Mouse (Mus musculus): ENCODE results near the gene Efcab14. TPM values are rescaled to one million over a fixed set of nuclear protein-coding genes. Genes with fewer than 3 reads are reported as not detected.

The Efcab14 gene
- polyA plus RNA-seq, 1 experiment from 2014 or later: 27.8 TPM

DNA sequence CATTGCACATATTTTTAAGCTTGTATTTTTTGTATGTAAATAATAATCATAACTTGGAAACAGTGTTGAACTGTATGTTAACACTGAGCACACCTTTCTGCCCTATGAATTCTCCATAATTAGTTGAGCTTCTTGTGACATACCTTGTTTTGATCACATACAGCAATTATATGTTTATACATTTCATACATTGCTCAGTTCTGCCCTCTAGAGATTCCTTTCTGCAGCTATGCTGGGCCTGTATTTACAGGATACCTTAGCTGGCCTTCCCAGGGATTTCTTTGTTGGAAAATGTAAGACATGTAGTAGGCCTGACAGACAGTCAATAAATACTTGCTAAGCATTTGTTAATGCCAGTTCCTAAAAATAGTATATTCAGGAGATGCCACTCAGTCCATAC is 5.1 kb downstream of the Efcab14 start:
- Histone ChIP-seq H3K27me3 (replicated peaks) (no peaks in the 10 kb centered on the region), H3K36me3 (peaks cover 36% of the 10 kb centered on the region), H3K9me3 (no peaks in the 10 kb centered on the region), H3K4me3 (no peak overlapping the region), H3K27ac (no peak overlapping the region), H3K9ac (no peak overlapping the region), H3K4me2 (replicated peaks) (no peak overlapping the region), H3K4me1 (peaks cover 17% of the 10 kb centered on the region)
- ATAC-seq (ENCODE audit: low FRiP score, low read depth): no peak

DNA sequence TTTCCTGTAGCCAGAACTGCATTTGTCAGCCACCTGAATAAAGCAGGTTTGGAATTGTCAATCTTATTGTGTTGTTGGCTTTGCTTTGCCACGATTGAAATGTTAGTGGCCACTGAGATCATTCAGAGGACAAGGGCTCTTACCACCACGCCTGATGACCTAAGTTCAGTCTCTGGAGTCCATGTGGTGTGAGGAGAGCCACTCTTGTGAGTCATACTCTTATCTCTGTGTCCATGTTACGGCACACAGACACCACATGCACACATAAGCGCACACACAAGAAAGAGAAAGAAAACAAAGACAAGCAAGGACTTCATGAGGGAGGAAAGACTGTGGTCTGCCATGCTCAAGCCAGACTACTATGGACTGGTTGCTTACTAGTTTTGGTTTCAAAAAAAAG is 5.6 kb downstream of the Efcab14 start:
- Histone ChIP-seq H3K27ac (no peak overlapping the region), H3K4me1 (peaks cover 16% of the 10 kb centered on the region), H3K9ac (no peak overlapping the region), H3K36me3 (peaks cover 38% of the 10 kb centered on the region), H3K4me2 (replicated peaks) (no peak overlapping the region), H3K9me3 (no peaks in the 10 kb centered on the region), H3K27me3 (replicated peaks) (no peaks in the 10 kb centered on the region), H3K4me3 (no peak overlapping the region)
- WGBS: 89% methylated on average over 4 of the region's 4 CpGs
- ATAC-seq (ENCODE audit: low FRiP score, low read depth): no peak

- ATAC-seq (ENCODE audit: low FRiP score, low read depth): no peak
- H3K27ac ChIP-seq: no peak overlapping the region
- 2% methylated on average over 1 of the region's 1 CpGs for WGBS
- no peaks in the 10 kb centered on the region for H3K4me1 ChIP-seq
- no peaks in the 10 kb centered on the region for H3K9me3 ChIP-seq
- no peak overlapping the region for H3K9ac ChIP-seq
- H3K4me2 ChIP-seq (replicated peaks): no peak overlapping the region
- H3K4me3 ChIP-seq: no peak overlapping the region
- H3K36me3 ChIP-seq: peaks cover 25% of the 10 kb centered on the region
- H3K27me3 ChIP-seq (replicated peaks): no peaks in the 10 kb centered on the region
Measured at GRCm38 (mm10) chr4:115748181-115748580, 10.6 kb downstream of the Efcab14 start.

DNA sequence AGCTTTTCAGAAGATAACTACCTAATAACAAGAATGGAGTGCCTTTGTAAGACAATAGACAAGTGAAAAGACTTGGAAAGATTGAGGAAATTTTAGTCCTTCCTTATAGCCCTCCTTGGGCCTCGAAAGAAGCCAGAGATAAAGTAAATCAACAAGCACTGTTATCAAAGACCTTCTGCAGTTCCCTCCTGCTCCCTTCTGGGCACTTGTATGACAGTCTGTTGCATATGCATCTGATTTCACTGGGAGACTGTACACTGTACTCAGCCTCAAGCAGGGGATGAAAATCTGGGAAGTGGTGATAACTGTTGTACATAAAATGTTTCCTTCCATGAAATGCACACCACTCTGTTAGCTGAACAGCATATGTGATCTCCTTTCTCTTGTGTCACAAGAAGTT is 11.8 kb downstream of the Efcab14 start:
- H3K4me1 ChIP-seq: no peaks in the 10 kb centered on the region
- no peaks in the 10 kb centered on the region for H3K27me3 ChIP-seq (replicated peaks)
- no peak overlapping the region for H3K4me2 ChIP-seq (replicated peaks)
- no peak overlapping the region for H3K27ac ChIP-seq
- H3K36me3 ChIP-seq: peaks cover 34% of the 10 kb centered on the region
- 84% methylated on average over 1 of the region's 1 CpGs for WGBS
- no peak overlapping the region for H3K4me3 ChIP-seq
- H3K9me3 ChIP-seq: no peaks in the 10 kb centered on the region
- H3K9ac ChIP-seq: no peak overlapping the region
- no peak for ATAC-seq (ENCODE audit: low FRiP score, low read depth)

- no peaks in the 10 kb centered on the region for H3K9me3 ChIP-seq
- WGBS: 92% methylated on average over 3 of the region's 3 CpGs
- no peak overlapping the region for H3K4me2 ChIP-seq (replicated peaks)
- no peak overlapping the region for H3K9ac ChIP-seq
- H3K27ac ChIP-seq: no peak overlapping the region
- no peak for ATAC-seq (ENCODE audit: low FRiP score, low read depth)
- no peak overlapping the region for H3K4me3 ChIP-seq
- H3K4me1 ChIP-seq: no peaks in the 10 kb centered on the region
- H3K36me3 ChIP-seq: peaks cover 30% of the 10 kb centered on the region
- H3K27me3 ChIP-seq (replicated peaks): no peaks in the 10 kb centered on the region
Measured at GRCm38 (mm10) chr4:115754101-115754500, 16.6 kb downstream of the Efcab14 start.

DNA sequence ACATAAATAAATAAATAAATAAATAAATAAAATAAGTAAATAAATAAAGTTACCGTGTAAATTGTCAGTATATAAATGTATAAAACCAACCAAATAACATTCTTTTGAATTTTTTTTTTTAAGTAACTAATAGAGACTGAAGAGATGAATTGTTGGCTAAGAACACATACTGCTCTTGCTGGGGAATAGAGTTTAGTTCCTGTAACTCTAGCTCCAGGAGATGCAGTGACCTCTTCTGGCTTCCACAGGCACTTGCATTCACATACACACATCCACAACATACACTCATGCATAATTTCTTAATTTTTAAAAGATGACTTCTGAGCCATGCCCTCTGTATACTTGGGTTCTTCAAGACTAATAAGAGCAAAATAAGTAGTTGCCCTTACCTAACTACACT is 17.3 kb downstream of the Efcab14 start:
- Histone ChIP-seq H3K9me3 (no peaks in the 10 kb centered on the region), H3K27ac (no peak overlapping the region), H3K27me3 (replicated peaks) (no peaks in the 10 kb centered on the region), H3K4me1 (no peaks in the 10 kb centered on the region), H3K4me2 (replicated peaks) (no peak overlapping the region), H3K36me3 (peaks cover 29% of the 10 kb centered on the region), H3K9ac (no peak overlapping the region), H3K4me3 (no peak overlapping the region)
- no peak for ATAC-seq (ENCODE audit: low FRiP score, low read depth)
- 94% methylated on average over 1 of the region's 1 CpGs for WGBS

DNA sequence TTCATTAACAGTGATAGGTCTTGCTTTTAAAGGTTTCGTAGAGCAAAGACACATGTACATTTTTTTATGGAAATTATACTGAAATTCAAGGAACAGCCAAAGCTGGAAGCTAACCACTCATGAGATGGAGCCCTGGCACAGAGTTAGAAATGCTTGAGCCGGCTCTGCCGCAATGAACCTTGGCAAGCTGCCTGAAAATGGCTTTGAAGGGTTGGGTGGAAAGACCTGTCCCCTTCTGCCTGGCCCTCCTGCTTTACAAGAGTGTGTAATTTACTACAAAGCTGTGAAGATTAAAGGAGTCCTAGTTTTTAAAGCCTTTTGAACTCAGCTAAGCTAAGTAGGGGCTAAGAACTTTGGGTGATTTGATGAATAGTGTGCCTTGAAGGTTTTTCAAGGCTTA is 23.7 kb downstream of the Efcab14 start:
- no peak for ATAC-seq (ENCODE audit: low FRiP score, low read depth)
- Histone ChIP-seq H3K4me1 (no peaks in the 10 kb centered on the region), H3K4me2 (replicated peaks) (no peak overlapping the region), H3K36me3 (peaks cover 41% of the 10 kb centered on the region), H3K9me3 (no peaks in the 10 kb centered on the region), H3K9ac (no peak overlapping the region), H3K4me3 (no peak overlapping the region), H3K27me3 (replicated peaks) (no peaks in the 10 kb centered on the region), H3K27ac (no peak overlapping the region)
- WGBS: 52% methylated on average over 3 of the region's 3 CpGs

- no peak overlapping the region for H3K4me3 ChIP-seq
- H3K4me2 ChIP-seq (replicated peaks): no peak overlapping the region
- H3K9me3 ChIP-seq: no peaks in the 10 kb centered on the region
- H3K27ac ChIP-seq: no peak overlapping the region
- no peaks in the 10 kb centered on the region for H3K27me3 ChIP-seq (replicated peaks)
- H3K4me1 ChIP-seq: peaks cover 8% of the 10 kb centered on the region; the same call in 1 of the 2 replicates
- H3K36me3 ChIP-seq: peaks cover 39% of the 10 kb centered on the region
- ATAC-seq (ENCODE audit: low FRiP score, low read depth): no peak
- no peak overlapping the region for H3K9ac ChIP-seq
- WGBS: 89% methylated on average over 11 of the region's 11 CpGs
Measured at GRCm38 (mm10) chr4:115764581-115764980, 27.0 kb downstream of the Efcab14 start.

DNA sequence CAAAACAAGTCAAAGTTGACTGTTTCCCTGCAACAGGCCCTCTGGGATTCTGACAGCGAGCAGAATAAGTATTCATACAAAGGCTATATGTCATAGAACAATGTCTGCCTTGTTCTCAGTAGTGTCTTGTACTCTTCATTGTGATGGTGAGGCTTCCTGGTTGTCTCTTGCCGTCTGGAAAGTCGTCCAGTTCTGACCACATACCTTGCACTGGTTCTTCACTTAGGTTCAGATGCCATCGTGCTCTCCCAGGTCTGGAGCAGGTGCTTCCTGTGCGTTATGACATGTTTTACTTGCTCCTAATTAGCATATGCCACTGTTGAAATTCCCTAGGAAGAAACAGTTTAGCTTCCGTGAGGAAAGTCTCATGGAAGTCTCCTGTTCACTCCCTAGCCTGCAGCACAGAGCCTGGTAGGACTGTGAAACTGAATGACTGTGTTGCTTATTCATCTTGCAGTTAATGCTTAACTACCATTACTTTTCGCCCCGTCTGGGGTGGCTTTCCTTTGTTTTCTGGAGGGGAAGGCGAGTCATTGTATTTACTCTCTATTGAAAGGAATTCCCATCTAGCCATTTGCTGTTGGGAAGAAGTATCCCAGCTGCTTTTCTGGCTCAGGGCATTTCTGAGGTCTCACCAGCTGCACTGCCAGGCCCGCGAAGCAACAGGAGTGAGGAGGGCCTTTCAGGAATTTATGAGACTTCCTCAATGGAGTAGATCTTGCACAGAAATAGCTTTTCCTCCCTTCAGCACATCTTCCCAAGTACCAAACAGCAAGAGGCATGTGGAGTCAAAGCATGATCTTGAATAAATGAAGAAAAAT is 30.3 kb downstream of the Efcab14 start:
- ATAC-seq (ENCODE audit: low FRiP score, low read depth): peak; percentile 66; the same call in 1 of the 2 replicates
- no peaks in the 10 kb centered on the region for H3K9me3 ChIP-seq
- H3K27me3 ChIP-seq (replicated peaks): no peaks in the 10 kb centered on the region
- H3K27ac ChIP-seq: no peak overlapping the region
- no peak overlapping the region for H3K9ac ChIP-seq
- H3K36me3 ChIP-seq: peaks cover 35% of the 10 kb centered on the region
- WGBS: 18% methylated on average over 11 of the region's 11 CpGs
- H3K4me3 ChIP-seq: no peak overlapping the region
- H3K4me2 ChIP-seq (replicated peaks): no peak overlapping the region
- H3K4me1 ChIP-seq: peaks cover 8% of the 10 kb centered on the region; the same call in 1 of the 2 replicates

GRCm38 (mm10) chr4:115775056-115775455 is 37.5 kb downstream of the Efcab14 start:
- Histone ChIP-seq H3K4me1 (no peaks in the 10 kb centered on the region), H3K36me3 (peaks cover 42% of the 10 kb centered on the region; the same call in 1 of the 2 replicates), H3K27me3 (replicated peaks) (no peaks in the 10 kb centered on the region), H3K4me3 (no peak overlapping the region), H3K9me3 (no peaks in the 10 kb centered on the region), H3K27ac (no peak overlapping the region), H3K9ac (no peak overlapping the region), H3K4me2 (replicated peaks) (no peak overlapping the region)
- WGBS: 88% methylated on average over 6 of the region's 6 CpGs
- ATAC-seq (ENCODE audit: low FRiP score, low read depth): no peak

DNA sequence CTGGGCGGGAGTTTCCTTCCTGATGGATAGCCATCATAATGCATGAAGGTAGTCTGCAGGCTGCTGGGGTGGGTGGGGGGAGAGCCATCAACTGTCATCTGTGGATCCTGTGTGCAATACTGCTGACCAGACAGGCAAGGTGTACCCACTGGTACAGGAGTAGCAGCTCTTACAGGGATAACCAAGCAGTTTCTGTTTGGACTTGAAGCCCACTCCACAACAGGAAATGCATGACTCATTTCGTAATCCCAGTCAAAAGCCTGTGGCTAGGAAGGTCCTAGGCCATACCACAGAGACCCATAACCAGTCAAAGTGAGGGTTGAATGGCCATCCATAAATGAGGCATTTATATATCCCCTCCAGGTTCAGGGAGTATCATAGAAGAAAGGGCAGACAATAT is 40.1 kb downstream of the Efcab14 start:
- Histone ChIP-seq H3K9ac (no peak overlapping the region), H3K27ac (no peak overlapping the region), H3K9me3 (no peaks in the 10 kb centered on the region), H3K36me3 (peaks cover 29% of the 10 kb centered on the region; the same call in 1 of the 2 replicates), H3K27me3 (replicated peaks) (no peaks in the 10 kb centered on the region), H3K4me1 (no peaks in the 10 kb centered on the region), H3K4me3 (no peak overlapping the region), H3K4me2 (replicated peaks) (no peak overlapping the region)
- WGBS: 89% methylated on average over 2 of the region's 2 CpGs
- ATAC-seq (ENCODE audit: low FRiP score, low read depth): no peak

DNA sequence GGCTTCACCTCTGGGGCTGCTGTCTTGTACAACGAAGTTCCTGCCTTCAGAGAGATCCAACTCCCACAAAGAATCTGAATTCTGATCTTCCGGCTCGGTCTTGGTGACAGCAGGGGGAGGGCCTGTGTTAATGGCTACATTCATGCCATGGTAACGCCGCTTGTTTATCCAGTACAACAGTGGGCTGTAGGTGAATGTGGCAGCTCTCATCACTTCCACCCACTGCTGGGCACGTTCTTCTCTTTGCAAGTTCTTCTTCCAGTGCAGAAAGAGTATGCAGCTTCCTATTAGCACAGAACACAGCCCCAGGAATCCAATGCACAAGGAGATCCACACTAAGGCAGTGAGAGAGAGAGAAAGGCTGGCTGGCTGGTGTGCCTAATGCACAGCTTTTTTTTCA is 42.7 kb downstream of the Efcab14 start:
- H3K27me3 ChIP-seq (replicated peaks): no peaks in the 10 kb centered on the region
- H3K9ac ChIP-seq: no peak overlapping the region
- no peak overlapping the region for H3K4me3 ChIP-seq
- no peaks in the 10 kb centered on the region for H3K9me3 ChIP-seq
- ATAC-seq (ENCODE audit: low FRiP score, low read depth): no peak
- H3K4me2 ChIP-seq (replicated peaks): no peak overlapping the region
- WGBS: 52% methylated on average over 6 of the region's 6 CpGs
- peaks cover 15% of the 10 kb centered on the region; the same call in 1 of the 2 replicates for H3K36me3 ChIP-seq
- peaks cover 6% of the 10 kb centered on the region for H3K4me1 ChIP-seq
- H3K27ac ChIP-seq: no peak overlapping the region

GRCm38 (mm10) chr4:115780918-115781317 is 43.4 kb downstream of the Efcab14 start, which contains the start of gene Tex38:
Gene Tex38 (minus strand): TSS chr4:115781018.
- Histone ChIP-seq H3K9me3 (no peaks in the 10 kb centered on the region), H3K27me3 (replicated peaks) (no peaks in the 10 kb centered on the region), H3K27ac (no peak within 1 kb of the TSS), H3K4me1 (peaks cover 12% of the 10 kb centered on the region), H3K4me3 (no peak within 1 kb of the TSS), H3K36me3 (peaks cover 14% of the 10 kb centered on the region; the same call in 1 of the 2 replicates), H3K4me2 (replicated peaks) (no peak within 1 kb of the TSS), H3K9ac (no peak within 1 kb of the TSS)
- ATAC-seq (ENCODE audit: low FRiP score, low read depth): no peak
- 81% methylated on average over 3 of the region's 3 CpGs for WGBS
